Mouse (Mus musculus) heart, adult 2 months (tissue): ENCODE measurements at regions not wholly inside any gene's neighbourhood (a gene's known extent, or its start where the extent isn't known, plus 50 kb on each side); places are given as distances from the start of the nearest gene placed in this dataset.

ENCODE experiments used
- DNase-seq, 2 experiments: peaks; one replicate each; pipeline ENCODE4 v3.0.0; 2021
- H3K27ac ChIP-seq: fragments of 200-600 bp; 2 replicates; pipeline ENCODE4 v1.8.1; 2022
- H3K27me3 ChIP-seq: fragments of 200-500 bp; 2 replicates; pipeline ENCODE4 v1.6.1; 2012; ENCODE audit warnings: mild to moderate bottlenecking, low read length, inconsistent platforms, mixed read lengths; ENCODE audit not compliant: control insufficient read depth, insufficient read depth
- H3K36me3 ChIP-seq: fragments of 200-500 bp; 2 replicates; pipeline ENCODE4 v1.6.1; 2012; ENCODE audit warnings: low read length, inconsistent platforms; ENCODE audit not compliant: control insufficient read depth, insufficient read depth
- H3K4me1 ChIP-seq: fragments of 200-500 bp; 2 replicates; pipeline ENCODE4 v1.6.1; 2011; ENCODE audit warnings: low read length; ENCODE audit not compliant: control insufficient read depth, insufficient read depth
- H3K4me3 ChIP-seq: fragments of 200-600 bp; 2 replicates; pipeline ENCODE4 v1.8.1; 2022
- H3K79me2 ChIP-seq: fragments of 200-500 bp; replicated peaks from 2 replicates; pipeline ENCODE4 v1.6.1; 2012; ENCODE audit warnings: mild to moderate bottlenecking, inconsistent platforms, low read length, moderate library complexity, mixed read lengths; ENCODE audit not compliant: control insufficient read depth, insufficient read depth
- H3K9ac ChIP-seq: fragments of 200-500 bp; 2 replicates; pipeline ENCODE4 v1.6.1; 2012; ENCODE audit warnings: low read depth, mild to moderate bottlenecking, control low read depth, inconsistent platforms, low read length, mixed read lengths
- CTCF ChIP-seq: fragments of 200-600 bp; IDR thresholded peaks from 2 replicates; pipeline ENCODE4 v1.8.1; 2022; ENCODE audit warnings: antibody characterized with exemption, mild to moderate bottlenecking, moderate library complexity
- EP300 ChIP-seq: fragments of 200-500 bp; IDR thresholded peaks from 2 replicates; pipeline ENCODE4 v1.6.1; 2011; ENCODE audit warnings: low read depth, low read length, control low read depth; ENCODE audit not compliant: insufficient read depth
- POLR2A ChIP-seq: fragments of 200-500 bp; IDR thresholded peaks from 2 replicates; pipeline ENCODE4 v1.6.1; 2011; ENCODE audit warnings: mild to moderate bottlenecking, low read depth, low read length, control low read depth; ENCODE audit not compliant: insufficient read depth
- WGBS: fragments of 180-500 bp; shearing (Covaris S2); methylation state at CpG from one replicate; pipeline ENCODE4 v1.1.7; 2018; 5-methylcytosine and 5-hydroxymethylcytosine counted together
- intact Hi-C: fragments of 180-260 bp; cut with DNase I; formaldehyde crosslinking; loops from one replicate; pipeline ENCODE4 v1.15.1; 2025

- Histone ChIP-seq H3K4me1 (no peaks in the 10 kb centered on the region), H3K4me3 (no peak overlapping the region), H3K27me3 (no peaks in the 10 kb centered on the region), H3K36me3 (no peaks in the 10 kb centered on the region), H3K27ac (no peak overlapping the region), H3K79me2 (no peaks in the 10 kb centered on the region), H3K9ac (no peak overlapping the region)
- no peak for TF ChIP-seq EP300
- no peak for TF ChIP-seq POLR2A
- TF ChIP-seq CTCF, result no peak
- DNase-seq, result no peak
- intact Hi-C loops, result no loop called here
- 38% methylated on average over 3 of the region's 3 CpGs for WGBS
Observed at GRCm38 (mm10) chr1:47794763-47795162, 902.1 kb upstream of the Slc39a10 start.
